Mouse (Mus musculus) neural tube, embryonic 11.5 days (tissue): Measurements from ENCODE around the gene 2510002D24Rik. TPM values are rescaled to one million over a fixed set of nuclear protein-coding genes. Genes with fewer than 3 reads are reported as not detected.

ENCODE experiments used
- ATAC-seq: fragments of 200-750 bp; cut with Nextera tagmentation; 2 replicates; pipeline ENCODE4 v1.8.0; 2017; ENCODE audit warnings: moderate number of reproducible peaks, mild to moderate bottlenecking, moderate TSS enrichment, moderate library complexity; ENCODE audit not compliant: insufficient read depth, low FRiP score, low TSS enrichment
- DNase-seq: peaks from one replicate; pipeline ENCODE4 v3.0.0-alpha.2; 2015; ENCODE audit warnings: low spot score
- H3K27ac ChIP-seq: fragments of 300-500 bp; sonication (generic); 2 replicates; pipeline ENCODE4 v1.5.1; 2014; ENCODE audit warnings: low read depth, mild to moderate bottlenecking, low read length
- H3K27me3 ChIP-seq: fragments of 300-500 bp; sonication (generic); 2 replicates; pipeline ENCODE4 v1.6.1; 2014; ENCODE audit warnings: mild to moderate bottlenecking, low read length, mixed read lengths; ENCODE audit not compliant: control insufficient read depth, insufficient read depth
- H3K36me3 ChIP-seq: fragments of 300-500 bp; sonication (generic); 2 replicates; pipeline ENCODE4 v1.6.1; 2014; ENCODE audit warnings: mild to moderate bottlenecking, low read length, moderate library complexity, mixed read lengths; ENCODE audit not compliant: control insufficient read depth, insufficient read depth
- H3K4me1 ChIP-seq: fragments of 300-500 bp; sonication (generic); 2 replicates; pipeline ENCODE4 v1.6.1; 2014; ENCODE audit warnings: low read length, mixed read lengths; ENCODE audit not compliant: control insufficient read depth, insufficient read depth
- H3K4me2 ChIP-seq: fragments of 300-500 bp; sonication (generic); 2 replicates; pipeline ENCODE4 v1.6.1; 2014; ENCODE audit warnings: low read depth, mild to moderate bottlenecking, moderate library complexity
- H3K4me3 ChIP-seq: fragments of 300-500 bp; sonication (generic); 2 replicates; pipeline ENCODE4 v1.5.1; 2014; ENCODE audit warnings: low read depth, low read length
- H3K9ac ChIP-seq: fragments of 300-500 bp; sonication (generic); 2 replicates; pipeline ENCODE4 v1.6.1; 2014; ENCODE audit warnings: mild to moderate bottlenecking, low read length
- H3K9me3 ChIP-seq: fragments of 300-500 bp; sonication (generic); 2 replicates; pipeline ENCODE4 v1.6.1; 2016; ENCODE audit warnings: low read length; ENCODE audit not compliant: control insufficient read depth
- WGBS: fragments of 180-500 bp; shearing (Covaris S2); extraction: QIAGEN DNeasy Blood & Tissue Kit; methylation state at CpG from one replicate; pipeline ENCODE4 v1.1.7; 2014; 5-methylcytosine and 5-hydroxymethylcytosine counted together
- polyA plus RNA-seq: library from polyadenylated mRNA; unstranded; fragments of >200 nt; fragmentation: Nextera tagmentation; extraction: Ambion mirVana; gene quantifications from 2 replicates; pipeline ENCODE4 v1.2.1, GENCODE M21; 2014

2510002D24Rik gene
- polyA plus RNA-seq, 1 experiment from 2014 or later: 17.7 TPM

GRCm38 (mm10) chr16:18876442-18877308 lies 40.3 kb downstream of the 2510002D24Rik start, which contains the start of the genes Mrpl40 and Hira:
Gene Mrpl40 (minus strand): TSS chr16:18876862.
Gene Hira (plus strand): TSS chr16:18877037.
- peaks cover 5% of the 10 kb centered on the region for H3K36me3 ChIP-seq
- peak; percentile 94 for ATAC-seq
- DNase-seq: peak; percentile 94
- H3K27ac ChIP-seq: peak within 1 kb of the TSS; percentile 72
- H3K9me3 ChIP-seq: no peaks in the 10 kb centered on the region
- 0 out of 2 replicates have a peak, but pooled peaks cover 2% of the 10 kb centered on the region for H3K4me1 ChIP-seq
- H3K4me2 ChIP-seq: peak within 1 kb of the TSS; percentile 55
- under 1% methylated on average over 84 of the region's 93 CpGs for WGBS
- H3K4me3 ChIP-seq: peak within 1 kb of the TSS; percentile 95
- H3K27me3 ChIP-seq: no peaks in the 10 kb centered on the region
- peak within 1 kb of the TSS; percentile 90 for H3K9ac ChIP-seq

DNA sequence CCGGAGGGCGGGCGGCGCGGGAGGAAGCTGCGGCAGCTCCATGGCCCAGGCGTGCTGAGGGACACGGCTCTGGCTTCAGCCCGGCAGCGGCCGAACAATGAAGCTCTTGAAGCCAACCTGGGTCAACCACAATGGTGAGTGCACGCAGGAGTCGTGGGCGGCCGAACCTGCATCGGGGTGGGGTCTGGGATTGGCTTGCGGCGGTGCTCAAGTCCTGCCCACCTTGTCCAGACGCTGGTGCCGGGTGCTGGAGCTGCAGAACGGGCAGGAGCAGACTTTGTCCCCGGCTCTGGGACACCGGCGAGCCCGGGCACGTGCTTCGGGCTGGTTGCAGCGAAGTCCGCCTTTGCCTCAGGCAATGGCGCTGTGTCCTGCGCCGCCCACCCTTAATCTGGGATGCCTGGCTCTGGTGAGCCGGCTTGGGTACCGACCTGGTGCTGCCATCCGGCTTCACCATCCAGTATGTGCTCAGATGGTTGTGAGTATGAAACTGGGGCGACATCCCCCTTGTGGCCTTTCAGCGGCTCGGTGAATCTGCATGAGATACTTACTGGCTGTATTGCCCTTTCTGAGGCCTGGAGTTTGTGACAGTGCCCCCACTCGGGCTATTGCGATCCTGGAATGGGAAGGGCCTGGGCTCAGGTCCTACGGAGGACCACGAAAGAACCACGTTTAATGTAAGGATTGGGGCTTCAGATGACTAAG lies 41.2 kb downstream of the 2510002D24Rik start:
- no peaks in the 10 kb centered on the region for H3K27me3 ChIP-seq
- DNase-seq (peak; percentile 80), ATAC-seq (peak; percentile 29)
- peak overlapping the region; percentile 55 for H3K4me2 ChIP-seq
- no peaks in the 10 kb centered on the region for H3K9me3 ChIP-seq
- peak overlapping the region; percentile 95 for H3K4me3 ChIP-seq
- 0% methylated on average over 39 of the region's 43 CpGs for WGBS
- 0 out of 2 replicates have a peak, but pooled peaks cover 2% of the 10 kb centered on the region for H3K4me1 ChIP-seq
- peak overlapping the region; percentile 72 for H3K27ac ChIP-seq
- H3K36me3 ChIP-seq: peaks cover 3% of the 10 kb centered on the region
- peak overlapping the region; percentile 90 for H3K9ac ChIP-seq

GRCm38 (mm10) chr16:18878091-18878720 lies 41.8 kb downstream of the 2510002D24Rik start:
- peaks cover 3% of the 10 kb centered on the region; the same call in 1 of the 2 replicates for H3K36me3 ChIP-seq
- H3K9ac ChIP-seq: peak overlapping the region; percentile 90
- 34% methylated on average over 20 of the region's 20 CpGs for WGBS
- H3K27me3 ChIP-seq: no peaks in the 10 kb centered on the region
- DNase-seq (no peak), ATAC-seq (no peak)
- H3K4me3 ChIP-seq: peak overlapping the region; percentile 95
- no peaks in the 10 kb centered on the region for H3K9me3 ChIP-seq
- H3K4me2 ChIP-seq: peak overlapping the region; percentile 55
- 0 out of 2 replicates have a peak, but pooled peaks cover 2% of the 10 kb centered on the region for H3K4me1 ChIP-seq
- no peak overlapping the region; the same call in 1 of the 2 replicates for H3K27ac ChIP-seq

DNA sequence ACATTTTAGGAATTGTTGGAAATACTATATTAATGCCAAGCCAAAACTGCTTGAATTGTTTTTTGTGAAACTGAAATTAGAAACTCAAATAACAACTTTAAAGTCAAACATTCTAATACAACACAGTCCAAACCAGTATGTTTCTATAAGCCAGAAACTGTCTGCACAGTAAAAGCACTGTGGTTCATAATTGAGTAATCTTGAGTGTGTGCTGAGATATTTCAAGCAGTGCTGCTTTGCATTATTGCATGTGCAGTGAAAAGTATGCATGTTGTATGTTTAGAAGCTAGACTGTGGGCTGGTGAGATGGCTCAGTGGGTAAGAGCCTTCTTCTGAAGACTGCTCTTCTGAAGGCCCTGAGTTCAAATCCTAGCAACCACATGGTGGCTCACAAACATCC lies 47.7 kb downstream of the 2510002D24Rik start:
- H3K4me3 ChIP-seq: no peak overlapping the region
- 0 out of 2 replicates have a peak, but pooled peaks cover 2% of the 10 kb centered on the region for H3K4me1 ChIP-seq
- H3K27ac ChIP-seq: no peak overlapping the region
- no peaks in the 10 kb centered on the region for H3K36me3 ChIP-seq
- H3K27me3 ChIP-seq: no peaks in the 10 kb centered on the region
- H3K9ac ChIP-seq: no peak overlapping the region
- no peak overlapping the region for H3K4me2 ChIP-seq
- ATAC-seq: no peak
- H3K9me3 ChIP-seq: no peaks in the 10 kb centered on the region
- no peak for DNase-seq

Other genes with a start within 250 kb of the 2510002D24Rik start
- 3.8 and 5.3 TPM in 2 replicates for gene Tbx1, start 245.9 kb upstream of the 2510002D24Rik start, polyA plus RNA-seq
- 9.5 and 11.4 TPM in 2 replicates for gene Gp1bb, start 214.2 kb upstream of the 2510002D24Rik start, polyA plus RNA-seq
- gene Gm49601, start 210.2 kb upstream of the 2510002D24Rik start, polyA plus RNA-seq: 3.6 and 3.8 TPM in 2 replicates
- gene Sept5, start 206.6 kb upstream of the 2510002D24Rik start, polyA plus RNA-seq: 68.6 and 79.8 TPM in 2 replicates
- 35.2 and 37.7 TPM in 2 replicates for gene Cldn5, start 59.7 kb upstream of the 2510002D24Rik start, polyA plus RNA-seq
- gene Ufd1, start 24.8 kb upstream of the 2510002D24Rik start, polyA plus RNA-seq: 74.4 and 89.0 TPM in 2 replicates
- gene Cdc45, start 24.6 kb upstream of the 2510002D24Rik start, polyA plus RNA-seq: 60.5 and 62.2 TPM in 2 replicates
- not detected in 2 replicates for gene Gm28539, start within 50 bp of the 2510002D24Rik start, polyA plus RNA-seq
- gene Mrpl40, start 40.3 kb downstream of the 2510002D24Rik start, polyA plus RNA-seq: 86.3 and 91.1 TPM in 2 replicates
- 12.8 and 14.6 TPM in 2 replicates for gene Hira, start 40.5 kb downstream of the 2510002D24Rik start, polyA plus RNA-seq